Mouse (Mus musculus): ENCODE measurements around the gene Tlcd1. TPM values are rescaled to one million over a fixed set of nuclear protein-coding genes. Genes with fewer than 3 reads are reported as not detected.

Gene Tlcd1
- polyA plus RNA-seq, 1 experiment from 2014 or later: 10.2 TPM

DNA sequence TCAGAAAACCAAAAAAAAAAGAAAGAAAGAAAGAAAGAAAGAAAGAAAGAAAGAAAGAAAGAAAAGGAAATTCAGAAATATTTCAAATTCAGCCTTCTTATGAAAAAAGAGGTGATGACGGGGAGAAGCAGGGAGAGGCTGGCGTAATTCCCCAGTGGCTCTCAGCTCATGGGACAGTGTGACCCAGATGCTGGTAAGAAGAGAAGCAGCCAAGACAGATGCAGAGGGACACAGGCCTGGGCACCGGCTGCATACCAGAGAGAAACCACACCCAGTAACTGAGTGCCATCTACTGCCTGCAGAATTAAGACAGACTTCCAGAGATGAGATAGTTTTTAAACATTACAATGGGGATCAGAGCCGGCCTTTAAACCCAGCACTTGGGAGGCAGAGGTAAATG, 47.1 kb downstream of the Tlcd1 start:
- Histone ChIP-seq H3K27ac (replicated peaks) (no peak overlapping the region), H3K36me3 (peaks cover 98% of the 10 kb centered on the region), H3K4me3 (no peak overlapping the region), H3K9ac (no peak overlapping the region), H3K4me1 (replicated peaks) (no peaks in the 10 kb centered on the region), H3K9me3 (no peaks in the 10 kb centered on the region), H3K27me3 (no peaks in the 10 kb centered on the region), H3K4me2 (no peak overlapping the region)
- WGBS: 90% methylated on average over 4 of the region's 4 CpGs
- ATAC-seq (ENCODE audit: low read depth): no peak

Small RNA genes lying within 50 kb of the gene (microRNA-seq; reads per million reads assigned to microRNA genes)
- not detected for gene Mir7653

Other genes with a start within 250 kb of the Tlcd1 start
- 95.2 and 104 TPM in 2 replicates for gene Sez6, start 245.9 kb upstream of the Tlcd1 start, polyA plus RNA-seq (2015; fragmentation: Nextera tagmentation; extraction: Ambion mirVana)
- 15.6 and 19.8 TPM in 2 replicates for gene Phf12, start 194.0 kb upstream of the Tlcd1 start, polyA plus RNA-seq (2015; fragmentation: Nextera tagmentation; extraction: Ambion mirVana)
- gene Dhrs13, start 144.4 kb upstream of the Tlcd1 start, polyA plus RNA-seq (2015; fragmentation: Nextera tagmentation; extraction: Ambion mirVana): 32.7 and 40.0 TPM in 2 replicates
- gene Flot2, start 138.8 kb upstream of the Tlcd1 start, polyA plus RNA-seq (2015; fragmentation: Nextera tagmentation; extraction: Ambion mirVana): 98.0 and 104 TPM in 2 replicates
- gene Eral1, start 96.3 kb upstream of the Tlcd1 start, polyA plus RNA-seq (2015; fragmentation: Nextera tagmentation; extraction: Ambion mirVana): 29.8 and 31.3 TPM in 2 replicates
- gene Fam222b, start 82.1 kb upstream of the Tlcd1 start, polyA plus RNA-seq (2015; fragmentation: Nextera tagmentation; extraction: Ambion mirVana): 27.3 and 28.8 TPM in 2 replicates
- gene Traf4, start 11.1 kb upstream of the Tlcd1 start, polyA plus RNA-seq (2015; fragmentation: Nextera tagmentation; extraction: Ambion mirVana): 128 and 131 TPM in 2 replicates
- 8.2 and 8.3 TPM in 2 replicates for gene Nek8, start within 50 bp of the Tlcd1 start, polyA plus RNA-seq (2015; fragmentation: Nextera tagmentation; extraction: Ambion mirVana)
- 930 and 991 TPM in 2 replicates for gene Rpl23a, start 6.9 kb downstream of the Tlcd1 start, polyA plus RNA-seq (2015; fragmentation: Nextera tagmentation; extraction: Ambion mirVana)
- 58.8 and 60.3 TPM in 2 replicates for gene Rab34, start 11.7 kb downstream of the Tlcd1 start, polyA plus RNA-seq (2015; fragmentation: Nextera tagmentation; extraction: Ambion mirVana)
- 1.7 and 2.3 TPM in 2 replicates for gene Proca1, start 16.7 kb downstream of the Tlcd1 start, polyA plus RNA-seq (2015; fragmentation: Nextera tagmentation; extraction: Ambion mirVana)
- gene Sdf2, start 69.0 kb downstream of the Tlcd1 start, polyA plus RNA-seq (2015; fragmentation: Nextera tagmentation; extraction: Ambion mirVana): 89.9 and 90.1 TPM in 2 replicates
- gene Supt6, start 69.3 kb downstream of the Tlcd1 start, polyA plus RNA-seq (2015; fragmentation: Nextera tagmentation; extraction: Ambion mirVana): 28.2 and 29.5 TPM in 2 replicates
- gene 2610507B11Rik, start 85.0 kb downstream of the Tlcd1 start, polyA plus RNA-seq (2015; fragmentation: Nextera tagmentation; extraction: Ambion mirVana): 57.9 and 64.2 TPM in 2 replicates
- 0.19 and 0.25 TPM in 2 replicates for gene BC030499, start 114.1 kb downstream of the Tlcd1 start, polyA plus RNA-seq (2015; fragmentation: Nextera tagmentation; extraction: Ambion mirVana)
- gene Spag5, start 124.8 kb downstream of the Tlcd1 start, polyA plus RNA-seq (2015; fragmentation: Nextera tagmentation; extraction: Ambion mirVana): 7.0 and 8.2 TPM in 2 replicates
- 143 and 149 TPM in 2 replicates for gene Aldoc, start 146.3 kb downstream of the Tlcd1 start, polyA plus RNA-seq (2015; fragmentation: Nextera tagmentation; extraction: Ambion mirVana)
- gene Pigs, start 151.7 kb downstream of the Tlcd1 start, polyA plus RNA-seq (2015; fragmentation: Nextera tagmentation; extraction: Ambion mirVana): 79.6 and 79.7 TPM in 2 replicates
- 80.0 and 81.9 TPM in 2 replicates for gene Unc119, start 166.8 kb downstream of the Tlcd1 start, polyA plus RNA-seq (2015; fragmentation: Nextera tagmentation; extraction: Ambion mirVana)
- gene Foxn1, start 209.8 kb downstream of the Tlcd1 start, polyA plus RNA-seq (2015; fragmentation: Nextera tagmentation; extraction: Ambion mirVana): not detected in 2 replicates
- not detected in 2 replicates for gene Slc13a2, start 245.5 kb downstream of the Tlcd1 start, polyA plus RNA-seq (2015; fragmentation: Nextera tagmentation; extraction: Ambion mirVana)